Mouse (Mus musculus) heart, embryonic 11.5 days (tissue): ENCODE results near the gene Tcf25. TPM values are rescaled to one million over a fixed set of nuclear protein-coding genes. Genes with fewer than 3 reads are reported as not detected.
"Not testable (repeated sequence)": the region's sequence is repeated elsewhere in the genome, so short reads cannot be mapped to it uniquely, and the experiment has no call there.

ENCODE experiments used
- ATAC-seq: fragments of 200-750 bp; cut with Nextera tagmentation; replicated peaks from 2 replicates; pipeline ENCODE4 v1.8.0; 2017; ENCODE audit warnings: moderate library complexity; ENCODE audit not compliant: insufficient number of reproducible peaks, low FRiP score, low TSS enrichment
- H3K27ac ChIP-seq: fragments of 300-500 bp; sonication (generic); 2 replicates; pipeline ENCODE4 v1.5.1; 2014; ENCODE audit warnings: mild to moderate bottlenecking, low read depth, low read length
- H3K27me3 ChIP-seq: fragments of 300-500 bp; sonication (generic); 2 replicates; pipeline ENCODE4 v1.6.1; 2014; ENCODE audit warnings: mild to moderate bottlenecking, low read length, mixed read lengths; ENCODE audit not compliant: control insufficient read depth, insufficient read depth
- H3K36me3 ChIP-seq: fragments of 300-500 bp; sonication (generic); 2 replicates; pipeline ENCODE4 v1.6.1; 2014; ENCODE audit warnings: mild to moderate bottlenecking, low read length, moderate library complexity, mixed read lengths; ENCODE audit not compliant: control insufficient read depth, insufficient read depth
- H3K4me1 ChIP-seq: fragments of 300-500 bp; sonication (generic); 2 replicates; pipeline ENCODE4 v1.6.1; 2014; ENCODE audit warnings: low read length; ENCODE audit not compliant: control insufficient read depth, insufficient read depth
- H3K4me2 ChIP-seq: fragments of 300-500 bp; sonication (generic); 2 replicates; pipeline ENCODE4 v1.6.1; 2014; ENCODE audit warnings: mild to moderate bottlenecking, moderate library complexity
- H3K4me3 ChIP-seq: fragments of 300-500 bp; sonication (generic); 2 replicates; pipeline ENCODE4 v1.5.1; 2014; ENCODE audit warnings: low read depth, low read length
- H3K9ac ChIP-seq: fragments of 300-500 bp; sonication (generic); 2 replicates; pipeline ENCODE4 v1.6.1; 2014; ENCODE audit warnings: mild to moderate bottlenecking, low read depth, low read length, moderate library complexity
- H3K9me3 ChIP-seq: fragments of 300-500 bp; sonication (generic); replicated peaks from 2 replicates; pipeline ENCODE4 v1.6.1; 2016; ENCODE audit warnings: low read length; ENCODE audit not compliant: control insufficient read depth
- WGBS: fragments of 180-500 bp; shearing (Covaris S2); extraction: QIAGEN DNeasy Blood & Tissue Kit; methylation state at CpG from one replicate; pipeline ENCODE4 v1.1.7; 2014; ENCODE audit not compliant: insufficient replicate concordance; 5-methylcytosine and 5-hydroxymethylcytosine counted together
- polyA plus RNA-seq: library from polyadenylated mRNA; unstranded; fragments of >200 nt; fragmentation: Nextera tagmentation; extraction: Ambion mirVana; gene quantifications from 2 replicates; pipeline ENCODE4 v1.2.1, GENCODE M21; 2014

Gene Tcf25
- polyA plus RNA-seq, 1 experiment from 2014 or later: 148 TPM

DNA sequence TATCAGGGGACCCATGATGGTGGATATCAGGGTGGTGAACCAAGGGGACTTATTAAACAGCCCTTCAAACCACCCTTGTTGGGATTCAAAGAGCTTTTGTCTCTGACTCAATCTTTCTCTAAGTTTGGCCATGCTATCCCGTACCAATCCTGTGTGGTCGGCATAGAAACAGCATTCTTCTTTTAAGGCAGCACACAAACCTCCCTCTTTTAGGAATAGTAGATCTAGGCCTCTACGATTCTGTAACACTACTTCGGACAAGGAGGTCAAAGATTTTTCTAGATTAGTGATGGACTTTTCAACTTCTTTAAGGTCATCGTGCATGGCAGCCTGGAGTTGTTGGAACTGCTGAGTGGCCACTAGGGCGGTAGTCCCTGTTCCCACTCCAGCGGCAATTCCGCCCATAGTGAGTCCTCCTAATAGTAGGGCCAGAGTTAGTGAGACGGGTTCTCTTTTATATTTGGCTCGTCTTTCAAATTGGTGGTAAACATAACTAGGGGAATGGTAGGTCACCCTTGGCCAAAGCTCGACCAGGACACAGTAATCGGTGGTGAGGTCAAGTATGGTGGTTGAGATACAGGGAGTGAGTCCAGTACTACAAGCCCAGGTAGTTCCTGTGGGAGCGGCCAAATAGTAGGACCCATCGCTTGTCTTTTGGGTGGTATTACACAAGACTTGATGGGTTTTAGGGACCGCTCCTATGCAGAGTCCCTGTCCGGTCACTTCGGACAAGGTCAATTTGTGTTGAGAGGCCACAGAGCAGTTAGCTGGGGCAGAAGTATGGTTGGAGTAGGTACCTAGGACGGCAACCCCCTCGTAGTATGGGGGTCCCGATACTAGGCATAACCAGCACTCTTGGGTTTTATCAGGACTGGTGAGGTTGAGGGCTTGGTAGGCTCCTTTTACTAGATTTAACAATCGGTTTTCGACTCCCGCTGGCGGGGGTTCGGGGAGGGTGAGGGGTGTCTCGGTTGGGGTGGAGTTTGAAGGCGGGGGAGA, 53.3 kb downstream of the Tcf25 start:
- 92% methylated on average over 27 of the region's 27 CpGs for WGBS

GRCm38 (mm10) chr8:123427639-123428275, 54.2 kb downstream of the Tcf25 start:
- Histone ChIP-seq H3K36me3 (no peaks in the 10 kb centered on the region), H3K9me3 (peaks cover 31% of the 10 kb centered on the region), H3K4me1 (no peaks in the 10 kb centered on the region), H3K4me3 (no peak overlapping the region), H3K4me2 (no peak overlapping the region), H3K27ac (no peak overlapping the region), H3K27me3 (no peaks in the 10 kb centered on the region), H3K9ac (no peak overlapping the region)
- no peak for ATAC-seq
- 94% methylated on average over 24 of the region's 24 CpGs for WGBS

More for the DNA sequence above, 53.3 kb downstream of the Tcf25 start:
- Histone ChIP-seq H3K4me2 (no peak overlapping the region), H3K27me3 (no peaks in the 10 kb centered on the region), H3K36me3 (no peaks in the 10 kb centered on the region), H3K4me3 (no peak overlapping the region), H3K9me3 (peaks cover 26% of the 10 kb centered on the region), H3K4me1 (no peaks in the 10 kb centered on the region), H3K27ac (no peak overlapping the region), H3K9ac (no peak overlapping the region)
- ATAC-seq: no peak

GRCm38 (mm10) chr8:123428343-123428893, 54.9 kb downstream of the Tcf25 start:
- peaks cover 31% of the 10 kb centered on the region for H3K9me3 ChIP-seq
- 96% methylated on average over 29 of the region's 29 CpGs for WGBS
- ATAC-seq: no peak

GRCm38 (mm10) chr8:123428939-123429721, 55.6 kb downstream of the Tcf25 start:
- ATAC-seq: no peak
- H3K9me3 ChIP-seq: peaks cover 31% of the 10 kb centered on the region

More at GRCm38 (mm10) chr8:123428343-123428893, 54.9 kb downstream of the Tcf25 start:
- no peak overlapping the region for H3K27ac ChIP-seq
- no peak overlapping the region for H3K4me3 ChIP-seq
- H3K4me1 ChIP-seq: no peaks in the 10 kb centered on the region
- no peak overlapping the region for H3K9ac ChIP-seq
- no peak overlapping the region for H3K4me2 ChIP-seq
- no peaks in the 10 kb centered on the region for H3K36me3 ChIP-seq
- H3K27me3 ChIP-seq: no peaks in the 10 kb centered on the region

GRCm38 (mm10) chr8:123429722-123430013, 56.1 kb downstream of the Tcf25 start:
- 92% methylated on average over 14 of the region's 15 CpGs for WGBS
- not testable (repeated sequence) for H3K4me2 ChIP-seq, H3K27ac ChIP-seq, H3K9ac ChIP-seq, ATAC-seq, H3K27me3 ChIP-seq, H3K4me3 ChIP-seq, H3K4me1 ChIP-seq, H3K36me3 ChIP-seq
- H3K9me3 ChIP-seq: peaks cover 31% of the 10 kb centered on the region

More at GRCm38 (mm10) chr8:123428939-123429721, 55.6 kb downstream of the Tcf25 start:
- no peaks in the 10 kb centered on the region for H3K36me3 ChIP-seq
- H3K4me3 ChIP-seq: no peak overlapping the region
- no peaks in the 10 kb centered on the region for H3K27me3 ChIP-seq
- H3K4me2 ChIP-seq: no peak overlapping the region
- no peak overlapping the region for H3K9ac ChIP-seq
- WGBS: 90% methylated on average over 23 of the region's 23 CpGs
- H3K4me1 ChIP-seq: no peaks in the 10 kb centered on the region
- H3K27ac ChIP-seq: no peak overlapping the region

GRCm38 (mm10) chr8:123430936-123431335, 57.4 kb downstream of the Tcf25 start:
- not testable (repeated sequence) for H3K4me1 ChIP-seq, H3K27me3 ChIP-seq, H3K27ac ChIP-seq, H3K36me3 ChIP-seq, ATAC-seq, H3K4me3 ChIP-seq, H3K9ac ChIP-seq, H3K4me2 ChIP-seq
- 82% methylated on average over 8 of the region's 8 CpGs for WGBS
- peaks cover 31% of the 10 kb centered on the region for H3K9me3 ChIP-seq

GRCm38 (mm10) chr8:123431616-123432365, 58.2 kb downstream of the Tcf25 start:
- no peak overlapping the region for H3K9ac ChIP-seq
- no peak for ATAC-seq
- no peak overlapping the region for H3K4me2 ChIP-seq
- no peaks in the 10 kb centered on the region for H3K4me1 ChIP-seq
- no peaks in the 10 kb centered on the region for H3K27me3 ChIP-seq
- H3K27ac ChIP-seq: no peak overlapping the region
- H3K36me3 ChIP-seq: no peaks in the 10 kb centered on the region
- no peak overlapping the region for H3K4me3 ChIP-seq
- 91% methylated on average over 25 of the region's 25 CpGs for WGBS
- H3K9me3 ChIP-seq: peaks cover 29% of the 10 kb centered on the region
